Mouse (Mus musculus) bone marrow, adult 2 months (tissue): Measurements from ENCODE around the gene Calm2.

Source experiments
- CTCF ChIP-seq: fragments of 200-500 bp; IDR thresholded peaks from 2 replicates; pipeline ENCODE4 v1.5.1; 2011; ENCODE audit warnings: low read length, control low read depth; ENCODE audit not compliant: control insufficient read depth, insufficient read depth
- POLR2A ChIP-seq: fragments of 200-500 bp; IDR thresholded peaks from 2 replicates; pipeline ENCODE4 v1.6.1; 2011; ENCODE audit warnings: low read depth, mild to moderate bottlenecking, control low read depth, low read length, borderline replicate concordance; ENCODE audit not compliant: control insufficient read depth

DNA sequence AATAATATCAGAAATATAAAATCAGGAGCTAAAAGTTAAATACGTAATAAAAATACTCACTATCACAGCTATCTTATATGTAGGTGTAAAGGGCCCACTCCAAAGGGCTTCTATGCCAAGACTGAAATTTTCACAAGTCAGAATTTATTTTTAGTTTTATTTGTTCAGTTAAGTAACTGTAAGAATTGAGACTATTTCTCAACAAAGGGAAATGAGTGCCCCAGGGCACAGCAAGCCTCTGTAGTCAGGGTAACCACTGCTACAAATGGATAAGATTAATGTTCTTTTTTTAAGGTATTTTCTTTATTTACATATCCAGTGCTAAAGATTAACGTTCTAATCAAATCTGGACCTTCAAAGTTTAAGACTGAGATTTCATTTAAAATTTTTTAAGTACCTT is 7.3 kb downstream of the Calm2 start:
- TF ChIP-seq CTCF (no peak), POLR2A (no peak)
